Mouse (Mus musculus) lung, adult 2 months (tissue): ENCODE data around the gene Top3a. TPM values are rescaled to one million over a fixed set of nuclear protein-coding genes. Genes with fewer than 3 reads are reported as not detected.

Source experiments
- DNase-seq: peaks from one replicate; pipeline ENCODE4 v3.0.0; 2022
- H3K4me1 ChIP-seq: fragments of 200-500 bp; 2 replicates; pipeline ENCODE4 v1.6.1; 2011; ENCODE audit warnings: low read length; ENCODE audit not compliant: control insufficient read depth, insufficient read depth
- H3K4me3 ChIP-seq: fragments of 200-500 bp; replicated peaks from 2 replicates; pipeline ENCODE3; 2011; ENCODE audit warnings: low read depth, mild to moderate bottlenecking, control low read depth, low read length; ENCODE audit errors: extremely low read depth
- CTCF ChIP-seq: fragments of 200-500 bp; IDR thresholded peaks from 2 replicates; pipeline ENCODE4 v1.5.1; 2011; ENCODE audit warnings: mild to moderate bottlenecking, low read length, control low read depth; ENCODE audit not compliant: insufficient read depth
- POLR2A ChIP-seq: fragments of 200-500 bp; IDR thresholded peaks from 2 replicates; pipeline ENCODE4 v1.6.1; 2011; ENCODE audit warnings: low read depth, mild to moderate bottlenecking, control low read depth, low read length, borderline replicate concordance; ENCODE audit errors: extremely low read depth
- WGBS: fragments of 180-500 bp; shearing (Covaris S2); methylation state at CpG from one replicate; pipeline ENCODE4 v1.1.7; 2018; 5-methylcytosine and 5-hydroxymethylcytosine counted together
- polyA plus RNA-seq: library from polyadenylated mRNA; depleted of rRNA; stranded (reverse); fragments of >200 nt; gene quantifications from 2 replicates; pipeline ENCODE4 v1.2.3, GENCODE M21; 2012; rRNA removed

Gene Top3a
- polyA plus RNA-seq, 1 experiment, result 6.9 TPM

DNA sequence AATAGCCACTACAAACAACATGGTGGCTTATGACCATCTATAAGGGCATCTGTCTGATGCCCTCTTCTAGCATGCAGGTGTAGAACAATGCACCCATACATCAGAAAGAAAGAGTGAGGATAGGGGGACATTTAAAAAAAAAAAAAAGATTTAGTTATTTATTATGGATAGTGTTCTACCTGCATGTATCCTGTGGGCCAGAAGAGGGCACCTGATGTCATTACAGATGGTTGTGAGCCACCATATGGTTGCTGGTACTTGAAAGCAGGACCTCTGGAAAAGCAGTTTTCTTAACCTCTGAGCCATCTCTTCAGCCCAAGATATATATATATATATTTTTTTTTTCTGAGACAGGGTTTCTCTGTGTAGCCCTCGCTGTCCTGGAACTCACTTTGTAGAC is 81.0 kb downstream of the Top3a start:
- DNase-seq, result no peak
- Histone ChIP-seq H3K4me1 (peaks cover 12% of the 10 kb centered on the region), H3K4me3 (no peak overlapping the region)
- WGBS, result 66% methylated on average over 1 of the region's 1 CpGs
- no peak for TF ChIP-seq POLR2A
- no peak for TF ChIP-seq CTCF

Other genes starting within 250 kb of the Top3a start
- gene Alkbh5, start 241.0 kb downstream of the Top3a start, polyA plus RNA-seq, result 28.0 and 28.3 TPM in 2 replicates
- gene Llgl1, start 77.6 kb downstream of the Top3a start, polyA plus RNA-seq, result 61.6 and 68.2 TPM in 2 replicates
- gene Flii, start 50.1 kb downstream of the Top3a start, polyA plus RNA-seq, result 236 and 264 TPM in 2 replicates
- gene Mief2, start 49.0 kb downstream of the Top3a start, polyA plus RNA-seq, result 22.3 and 25.4 TPM in 2 replicates
- 9.4 and 11.5 TPM in 2 replicates for gene Smcr8, start 159 bp upstream of the Top3a start, polyA plus RNA-seq
- 8.1 and 10.6 TPM in 2 replicates for gene Shmt1, start 34.4 kb upstream of the Top3a start, polyA plus RNA-seq
- gene Dhrs7b, start 53.3 kb upstream of the Top3a start, polyA plus RNA-seq, result 10.8 and 14.3 TPM in 2 replicates
- 46.6 and 63.4 TPM in 2 replicates for gene Tmem11, start 101.9 kb upstream of the Top3a start, polyA plus RNA-seq
- 29.2 and 34.4 TPM in 2 replicates for gene Natd1, start 137.4 kb upstream of the Top3a start, polyA plus RNA-seq
- gene Map2k3, start 154.7 kb upstream of the Top3a start, polyA plus RNA-seq, result 29.4 and 48.0 TPM in 2 replicates
- 5.3 and 5.8 TPM in 2 replicates for gene Kcnj12, start 245.2 kb upstream of the Top3a start, polyA plus RNA-seq